Mouse (Mus musculus): Measurements from ENCODE around the gene Plekho1. TPM values are rescaled to one million over a fixed set of nuclear protein-coding genes. Genes with fewer than 3 reads are reported as not detected.

Gene Plekho1
- polyA plus RNA-seq, 1 experiment from 2014 or later, result 46.1 TPM

Other genes with a start within 250 kb of the Plekho1 start
- gene Tars2, start 235.8 kb downstream of the Plekho1 start, polyA plus RNA-seq (2015; fragmentation: Nextera tagmentation; extraction: Ambion mirVana), result 46.2 and 54.1 TPM in 2 replicates
- gene Rprd2, start 177.1 kb downstream of the Plekho1 start, polyA plus RNA-seq (2015; fragmentation: Nextera tagmentation; extraction: Ambion mirVana), result 21.0 and 24.6 TPM in 2 replicates
- 33.0 and 35.4 TPM in 2 replicates for gene Prpf3, start 140.1 kb downstream of the Plekho1 start, polyA plus RNA-seq (2015; fragmentation: Nextera tagmentation; extraction: Ambion mirVana)
- 247 and 260 TPM in 2 replicates for gene Mrps21, start 124.5 kb downstream of the Plekho1 start, polyA plus RNA-seq (2015; fragmentation: Nextera tagmentation; extraction: Ambion mirVana)
- 4.8 and 5.2 TPM in 2 replicates for gene Ciart, start 113.8 kb downstream of the Plekho1 start, polyA plus RNA-seq (2015; fragmentation: Nextera tagmentation; extraction: Ambion mirVana)
- 18.2 and 18.5 TPM in 2 replicates for gene BC028528, start 104.0 kb downstream of the Plekho1 start, polyA plus RNA-seq (2015; fragmentation: Nextera tagmentation; extraction: Ambion mirVana)
- 27.1 and 35.1 TPM in 2 replicates for gene Aph1a, start 102.0 kb downstream of the Plekho1 start, polyA plus RNA-seq (2015; fragmentation: Nextera tagmentation; extraction: Ambion mirVana)
- gene Car14, start 91.3 kb downstream of the Plekho1 start, polyA plus RNA-seq (2015; fragmentation: Nextera tagmentation; extraction: Ambion mirVana), result 7.6 and 9.2 TPM in 2 replicates
- gene Anp32e, start 66.8 kb downstream of the Plekho1 start, polyA plus RNA-seq (2015; fragmentation: Nextera tagmentation; extraction: Ambion mirVana), result 110 and 131 TPM in 2 replicates
- gene Vps45, start 62.5 kb upstream of the Plekho1 start, polyA plus RNA-seq (2015; fragmentation: Nextera tagmentation; extraction: Ambion mirVana), result 62.0 and 64.7 TPM in 2 replicates
- gene Otud7b, start 108.5 kb upstream of the Plekho1 start, polyA plus RNA-seq (2015; fragmentation: Nextera tagmentation; extraction: Ambion mirVana), result 7.0 and 8.4 TPM in 2 replicates
- gene Mtmr11, start 166.0 kb upstream of the Plekho1 start, polyA plus RNA-seq (2015; fragmentation: Nextera tagmentation; extraction: Ambion mirVana), result 7.8 and 15.1 TPM in 2 replicates
- gene Sf3b4, start 176.3 kb upstream of the Plekho1 start, polyA plus RNA-seq (2015; fragmentation: Nextera tagmentation; extraction: Ambion mirVana), result 134 and 136 TPM in 2 replicates
- 123 and 137 TPM in 2 replicates for gene Sv2a, start 185.2 kb upstream of the Plekho1 start, polyA plus RNA-seq (2015; fragmentation: Nextera tagmentation; extraction: Ambion mirVana)
- 51.3 and 52.2 TPM in 2 replicates for gene Bola1, start 223.7 kb upstream of the Plekho1 start, polyA plus RNA-seq (2015; fragmentation: Nextera tagmentation; extraction: Ambion mirVana)
- gene Hist2h2ab, start 223.9 kb upstream of the Plekho1 start, polyA plus RNA-seq (2015; fragmentation: Nextera tagmentation; extraction: Ambion mirVana), result not detected in 2 replicates
- 0.66 and 0.99 TPM in 2 replicates for gene Hist2h2ac, start 224.9 kb upstream of the Plekho1 start, polyA plus RNA-seq (2015; fragmentation: Nextera tagmentation; extraction: Ambion mirVana)
- 4.4 and 4.7 TPM in 2 replicates for gene Hist2h2be, start 225.1 kb upstream of the Plekho1 start, polyA plus RNA-seq (2015; fragmentation: Nextera tagmentation; extraction: Ambion mirVana)
- gene Hist2h3c2, start 243.1 kb upstream of the Plekho1 start, polyA plus RNA-seq (2015; fragmentation: Nextera tagmentation; extraction: Ambion mirVana), result 1.3 TPM in 2 replicates
- 38.1 and 48.4 TPM in 2 replicates for gene Hist2h2aa2, start 244.3 kb upstream of the Plekho1 start, polyA plus RNA-seq (2015; fragmentation: Nextera tagmentation; extraction: Ambion mirVana)
- 7.4 and 13.2 TPM in 2 replicates for gene Hist2h2aa1, start 249.5 kb upstream of the Plekho1 start, polyA plus RNA-seq (2015; fragmentation: Nextera tagmentation; extraction: Ambion mirVana)